Mouse (Mus musculus) lung, postnatal 0 days (tissue): ENCODE measurements around the gene Fbxw7. TPM values are rescaled to one million over a fixed set of nuclear protein-coding genes. Genes with fewer than 3 reads are reported as not detected.

Experiments
- ATAC-seq: fragments of 200-750 bp; cut with Nextera tagmentation; 2 replicates; pipeline ENCODE4 v1.8.0; 2017; ENCODE audit warnings: moderate library complexity
- DNase-seq: peaks from one replicate; pipeline ENCODE4 v3.0.0-alpha.2; 2016; ENCODE audit warnings: low spot score
- H3K27ac ChIP-seq: fragments of 300-500 bp; sonication (generic); 2 replicates; pipeline ENCODE4 v1.5.1; 2014; ENCODE audit warnings: antibody characterized with exemption, mild to moderate bottlenecking, low read length, mixed read lengths
- H3K27me3 ChIP-seq: fragments of 300-500 bp; sonication (generic); replicated peaks from 2 replicates; pipeline ENCODE4 v1.6.1; 2014; ENCODE audit warnings: low read length, mixed read lengths; ENCODE audit not compliant: insufficient read depth
- H3K36me3 ChIP-seq: fragments of 300-500 bp; sonication (generic); 2 replicates; pipeline ENCODE4 v1.6.1; 2014; ENCODE audit warnings: low read length, mixed read lengths; ENCODE audit not compliant: insufficient read depth
- H3K4me1 ChIP-seq: fragments of 300-500 bp; sonication (generic); 2 replicates; pipeline ENCODE4 v1.6.1; 2014; ENCODE audit warnings: antibody characterized with exemption, low read depth, low read length, mixed read lengths; ENCODE audit not compliant: insufficient read depth
- H3K4me2 ChIP-seq: fragments of 300-500 bp; sonication (generic); replicated peaks from 2 replicates; pipeline ENCODE4 v1.6.1; 2014; ENCODE audit warnings: low read depth, mild to moderate bottlenecking, low read length, moderate library complexity, mixed read lengths
- H3K4me3 ChIP-seq: fragments of 300-500 bp; sonication (generic); 2 replicates; pipeline ENCODE4 v1.5.1; 2014; ENCODE audit warnings: low read depth, low read length
- H3K9ac ChIP-seq: fragments of 300-500 bp; sonication (generic); replicated peaks from 2 replicates; pipeline ENCODE4 v1.6.1; 2014; ENCODE audit warnings: low read depth, mild to moderate bottlenecking
- H3K9me3 ChIP-seq: fragments of 300-500 bp; sonication (generic); 2 replicates; pipeline ENCODE4 v1.6.1; 2016; ENCODE audit warnings: low read length, mixed read lengths
- CTCF ChIP-seq: IDR thresholded peaks from 2 replicates; pipeline ENCODE4 v1.5.1; 2016; ENCODE audit warnings: antibody characterized with exemption, mild to moderate bottlenecking
- EP300 ChIP-seq: IDR thresholded peaks from 2 replicates; pipeline ENCODE4 v1.6.1; 2016; ENCODE audit warnings: antibody characterized with exemption, mild to moderate bottlenecking, control low read depth
- WGBS: fragments of 180-500 bp; shearing (Covaris S2); extraction: QIAGEN DNeasy Blood & Tissue Kit; methylation state at CpG from one replicate; pipeline ENCODE4 v1.1.7; 2014; 5-methylcytosine and 5-hydroxymethylcytosine counted together
- polyA plus RNA-seq: library from polyadenylated mRNA; unstranded; fragments of >200 nt; fragmentation: Nextera tagmentation; extraction: Ambion mirVana; gene quantifications from 2 replicates; pipeline ENCODE4 v1.2.1, GENCODE M21; 2015

Gene Fbxw7
- polyA plus RNA-seq, 1 experiment from 2014 or later, result 8.2 TPM

GRCm38 (mm10) chr3:85005257-85005656 lies 190.2 kb downstream of the Fbxw7 start:
- no peak overlapping the region for H3K4me3 ChIP-seq
- no peak overlapping the region for H3K9ac ChIP-seq
- H3K27ac ChIP-seq, result no peak overlapping the region
- no peaks in the 10 kb centered on the region for H3K4me1 ChIP-seq
- H3K4me2 ChIP-seq, result no peak overlapping the region
- 90% methylated on average over 2 of the region's 2 CpGs for WGBS
- DNase-seq (no peak), ATAC-seq (no peak)
- TF ChIP-seq CTCF (no peak), EP300 (no peak)
- no peaks in the 10 kb centered on the region for H3K36me3 ChIP-seq
- no peaks in the 10 kb centered on the region for H3K9me3 ChIP-seq
- no peaks in the 10 kb centered on the region for H3K27me3 ChIP-seq

DNA sequence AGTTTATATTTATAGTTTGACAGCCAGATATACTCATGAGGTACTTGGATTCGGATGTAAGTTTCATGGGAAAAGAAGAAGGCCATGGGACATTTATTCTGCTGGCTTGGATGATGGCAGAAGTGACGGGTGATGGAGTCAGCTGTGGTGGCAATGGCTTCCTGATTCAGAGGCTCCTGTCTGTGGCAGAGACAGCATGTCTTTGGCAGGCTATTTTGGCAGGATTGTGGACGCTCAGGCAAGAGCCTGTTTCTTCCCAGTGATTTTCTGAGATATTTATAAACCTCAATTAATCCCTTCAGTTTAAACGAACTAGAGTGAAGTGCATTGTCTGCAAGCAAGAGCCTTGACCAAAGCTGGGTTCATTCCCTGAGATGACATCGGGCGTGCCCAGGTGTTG lies 197.8 kb downstream of the Fbxw7 start:
- Histone ChIP-seq H3K4me2 (no peak overlapping the region), H3K9me3 (no peaks in the 10 kb centered on the region), H3K27me3 (no peaks in the 10 kb centered on the region), H3K9ac (no peak overlapping the region), H3K36me3 (no peaks in the 10 kb centered on the region), H3K27ac (no peak overlapping the region), H3K4me3 (no peak overlapping the region), H3K4me1 (no peaks in the 10 kb centered on the region)
- no peak for ATAC-seq
- no peak for DNase-seq
- TF ChIP-seq CTCF (no peak), EP300 (no peak)
- WGBS, result 69% methylated on average over 6 of the region's 6 CpGs

DNA sequence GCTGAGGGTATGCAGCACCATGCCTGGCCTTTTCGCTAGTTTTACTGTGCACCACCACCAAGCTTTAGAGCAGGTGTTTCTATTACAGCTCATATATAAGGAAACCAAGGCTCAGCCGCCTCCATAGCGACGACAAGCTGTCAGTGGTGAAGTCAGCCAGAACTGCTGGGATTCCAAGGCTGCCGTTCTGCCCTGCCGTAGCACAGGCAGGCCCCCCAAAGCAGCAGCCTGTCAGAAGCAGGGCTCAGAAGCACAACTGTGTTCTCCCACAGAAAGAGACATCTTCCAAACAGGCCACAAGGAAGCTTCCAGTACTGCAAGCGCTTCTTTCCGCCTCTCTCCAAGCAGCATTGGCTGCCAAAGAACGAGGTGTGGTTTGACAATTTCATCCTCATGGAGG lies 200.6 kb downstream of the Fbxw7 start:
- Histone ChIP-seq H3K4me2 (no peak overlapping the region), H3K27me3 (no peaks in the 10 kb centered on the region), H3K4me1 (no peaks in the 10 kb centered on the region), H3K9me3 (no peaks in the 10 kb centered on the region), H3K36me3 (no peaks in the 10 kb centered on the region), H3K4me3 (no peak overlapping the region), H3K27ac (no peak overlapping the region), H3K9ac (no peak overlapping the region)
- TF ChIP-seq EP300 (no peak), CTCF (no peak)
- 51% methylated on average over 9 of the region's 9 CpGs for WGBS
- ATAC-seq (no peak), DNase-seq (no peak)

GRCm38 (mm10) chr3:85020137-85020536 lies 205.1 kb downstream of the Fbxw7 start:
- TF ChIP-seq CTCF (no peak), EP300 (no peak)
- ATAC-seq (no peak), DNase-seq (no peak)
- Histone ChIP-seq H3K36me3 (no peaks in the 10 kb centered on the region), H3K27me3 (no peaks in the 10 kb centered on the region), H3K9ac (no peak overlapping the region), H3K9me3 (no peaks in the 10 kb centered on the region), H3K27ac (no peak overlapping the region), H3K4me3 (no peak overlapping the region), H3K4me1 (no peaks in the 10 kb centered on the region), H3K4me2 (no peak overlapping the region)

GRCm38 (mm10) chr3:85021816-85022215 lies 206.7 kb downstream of the Fbxw7 start:
- ATAC-seq (no peak), DNase-seq (no peak)
- WGBS, result 87% methylated on average over 6 of the region's 6 CpGs
- TF ChIP-seq CTCF (no peak), EP300 (no peak)
- Histone ChIP-seq H3K9ac (no peak overlapping the region), H3K27me3 (no peaks in the 10 kb centered on the region), H3K9me3 (no peaks in the 10 kb centered on the region), H3K36me3 (no peaks in the 10 kb centered on the region), H3K4me1 (no peaks in the 10 kb centered on the region), H3K27ac (no peak overlapping the region), H3K4me3 (no peak overlapping the region), H3K4me2 (no peak overlapping the region)

DNA sequence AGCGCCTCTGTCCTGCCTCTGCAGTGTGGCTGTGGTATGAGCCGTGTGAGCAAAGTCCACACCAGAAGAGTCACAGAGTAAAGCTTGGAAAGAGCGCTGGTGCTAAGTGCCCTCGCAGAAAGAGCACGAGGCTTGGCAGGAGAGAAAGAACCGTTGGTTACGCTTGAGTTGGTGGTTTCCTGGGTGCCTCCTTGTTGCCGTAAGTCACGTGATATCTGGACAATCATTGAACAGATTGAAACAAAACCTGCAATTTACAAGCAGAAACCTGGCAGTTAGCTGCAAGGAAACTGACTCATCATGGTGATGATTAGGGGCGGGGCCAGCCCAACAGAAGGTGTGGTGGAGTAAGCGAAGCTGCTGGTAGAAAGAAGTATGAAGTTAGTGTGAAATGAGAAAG lies 207.7 kb downstream of the Fbxw7 start:
- TF ChIP-seq EP300, result no peak
- no peak for TF ChIP-seq CTCF
- no peak overlapping the region for H3K4me2 ChIP-seq
- no peaks in the 10 kb centered on the region for H3K36me3 ChIP-seq
- ATAC-seq (no peak), DNase-seq (no peak)
- H3K27me3 ChIP-seq, result no peaks in the 10 kb centered on the region
- 76% methylated on average over 11 of the region's 11 CpGs for WGBS
- no peaks in the 10 kb centered on the region for H3K4me1 ChIP-seq
- no peak overlapping the region for H3K27ac ChIP-seq
- no peaks in the 10 kb centered on the region for H3K9me3 ChIP-seq
- H3K4me3 ChIP-seq, result no peak overlapping the region
- no peak overlapping the region for H3K9ac ChIP-seq

DNA sequence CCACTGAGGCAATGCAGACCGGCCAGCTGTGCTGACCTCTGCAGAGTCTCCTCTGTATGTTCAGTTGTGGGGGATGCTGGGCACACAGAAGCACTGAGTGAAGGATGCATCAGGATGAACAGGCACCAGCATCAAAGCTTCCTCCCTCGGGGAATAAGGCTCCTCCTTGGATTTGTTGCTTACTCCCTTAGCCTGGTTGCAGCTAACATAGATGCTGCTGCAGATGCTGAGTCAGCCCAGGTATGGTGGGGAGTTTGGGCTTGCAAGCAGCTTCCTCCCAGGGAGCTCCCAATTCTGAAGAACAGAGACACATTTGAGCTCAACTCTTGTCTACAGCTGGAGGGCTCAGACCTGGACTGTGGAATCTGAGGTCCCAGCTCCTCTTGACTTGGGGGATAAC lies 209.2 kb downstream of the Fbxw7 start:
- 69% methylated on average over 2 of the region's 2 CpGs for WGBS
- ATAC-seq, result no peak
- H3K4me1 ChIP-seq, result no peaks in the 10 kb centered on the region
- H3K4me3 ChIP-seq, result no peak overlapping the region
- TF ChIP-seq CTCF, result no peak
- no peak for TF ChIP-seq EP300
- no peaks in the 10 kb centered on the region for H3K9me3 ChIP-seq
- no peak overlapping the region for H3K27ac ChIP-seq
- no peaks in the 10 kb centered on the region for H3K36me3 ChIP-seq
- H3K27me3 ChIP-seq, result no peaks in the 10 kb centered on the region
- H3K4me2 ChIP-seq, result no peak overlapping the region
- no peak for DNase-seq
- H3K9ac ChIP-seq, result no peak overlapping the region
